Mouse (Mus musculus) embryonic fibroblast, embryonic 13.5 days (primary cell): ENCODE results near the gene Ubqln5.

Experiments used
- CTCF ChIP-seq: IDR thresholded peaks from 2 replicates; pipeline ENCODE4 v1.5.1; 2011; ENCODE audit warnings: mild to moderate bottlenecking, control low read depth, low read length, moderate library complexity, borderline replicate concordance; ENCODE audit not compliant: insufficient read depth
- POLR2A ChIP-seq: IDR thresholded peaks from 2 replicates; pipeline ENCODE4 v1.6.1; 2011; ENCODE audit warnings: low read depth, mild to moderate bottlenecking, control low read depth, low read length, moderate library complexity

DNA sequence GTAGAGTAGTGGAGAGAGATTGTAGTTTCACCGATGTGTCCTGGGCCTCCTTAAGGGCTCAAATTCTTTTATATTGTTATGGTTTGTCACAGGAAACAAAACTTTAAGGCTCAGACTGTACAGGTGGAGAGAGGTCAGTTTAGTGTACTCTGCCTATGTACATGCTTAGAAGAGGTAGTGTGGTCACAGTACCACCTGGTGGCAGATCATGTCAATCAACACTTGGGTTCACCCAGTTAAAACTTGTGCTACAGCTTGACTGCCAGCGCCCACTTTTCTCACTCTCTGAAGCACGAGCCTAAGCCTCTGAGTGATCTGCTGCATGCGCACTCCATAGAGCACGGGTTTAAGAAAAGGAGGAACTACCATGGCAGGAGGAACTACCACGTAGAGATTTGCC is 37.5 kb upstream of the Ubqln5 start:
- TF ChIP-seq POLR2A (no peak), CTCF (no peak)
